Mouse (Mus musculus): ENCODE measurements around the gene Aqp2.

The Aqp2 gene

GRCm38 (mm10) chr15:99592177-99592576, 13.3 kb downstream of the Aqp2 start:
- DNase-seq = no peak

- DNase-seq = no peak
Observed at GRCm38 (mm10) chr15:99592877-99593276, 14.0 kb downstream of the Aqp2 start.

- DNase-seq = no peak
Observed at GRCm38 (mm10) chr15:99594951-99595350, 16.1 kb downstream of the Aqp2 start.

- peak; percentile 94 for DNase-seq
Observed at GRCm38 (mm10) chr15:99596056-99596687, 17.3 kb downstream of the Aqp2 start.

- DNase-seq = no peak
Observed at GRCm38 (mm10) chr15:99596841-99597240, 18.0 kb downstream of the Aqp2 start.

GRCm38 (mm10) chr15:99597596-99597995, 18.7 kb downstream of the Aqp2 start:
- DNase-seq = no peak

GRCm38 (mm10) chr15:99599245-99600070, 20.6 kb downstream of the Aqp2 start:
- peak; percentile 63 for DNase-seq

- DNase-seq = peak; percentile 83
Observed at GRCm38 (mm10) chr15:99600986-99601822, 22.3 kb downstream of the Aqp2 start, which contains the start of gene Aqp6. Gene Aqp6 (plus strand): TSS chr15:99601400.

GRCm38 (mm10) chr15:99601823-99602120, 22.9 kb downstream of the Aqp2 start:
- DNase-seq = peak; percentile 90

- peak; percentile 54 for DNase-seq
Observed at GRCm38 (mm10) chr15:99602206-99602820, 23.5 kb downstream of the Aqp2 start.

GRCm38 (mm10) chr15:99603216-99603615, 24.4 kb downstream of the Aqp2 start:
- DNase-seq = no peak

GRCm38 (mm10) chr15:99605595-99605994, 26.7 kb downstream of the Aqp2 start:
- no peak for DNase-seq

- DNase-seq = peak; percentile 18
Observed at GRCm38 (mm10) chr15:99606515-99606914, 27.7 kb downstream of the Aqp2 start.

GRCm38 (mm10) chr15:99607388-99608113, 28.7 kb downstream of the Aqp2 start:
- DNase-seq = peak; percentile 31

- no peak for DNase-seq
Observed at GRCm38 (mm10) chr15:99608382-99609125, 29.7 kb downstream of the Aqp2 start.

- DNase-seq = peak; percentile 16
Observed at GRCm38 (mm10) chr15:99611563-99611962, 32.7 kb downstream of the Aqp2 start.

- peak; percentile 14 for DNase-seq
Observed at GRCm38 (mm10) chr15:99614273-99614672, 35.4 kb downstream of the Aqp2 start.

GRCm38 (mm10) chr15:99614753-99615152, 35.9 kb downstream of the Aqp2 start:
- DNase-seq = no peak

GRCm38 (mm10) chr15:99615246-99615645, 36.4 kb downstream of the Aqp2 start:
- peak; percentile 29 for DNase-seq

- no peak for DNase-seq
Observed at GRCm38 (mm10) chr15:99618595-99618994, 39.7 kb downstream of the Aqp2 start.

GRCm38 (mm10) chr15:99619821-99620220, 41.0 kb downstream of the Aqp2 start:
- peak; percentile 18 for DNase-seq

GRCm38 (mm10) chr15:99622063-99622462, 43.2 kb downstream of the Aqp2 start:
- DNase-seq = no peak

Data from cerebellum, adult 11 months (tissue).